Mouse (Mus musculus) liver, postnatal 0 days (tissue): ENCODE results near the gene Syt7.

Experiments
- CTCF ChIP-seq: sonication (generic); IDR thresholded peaks from 2 replicates; pipeline ENCODE4 v1.5.1; 2016; ENCODE audit warnings: antibody characterized with exemption, low read depth
- EP300 ChIP-seq: IDR thresholded peaks from 2 replicates; pipeline ENCODE4 v1.6.1; 2016; ENCODE audit warnings: antibody characterized with exemption, low read depth, mild to moderate bottlenecking

DNA sequence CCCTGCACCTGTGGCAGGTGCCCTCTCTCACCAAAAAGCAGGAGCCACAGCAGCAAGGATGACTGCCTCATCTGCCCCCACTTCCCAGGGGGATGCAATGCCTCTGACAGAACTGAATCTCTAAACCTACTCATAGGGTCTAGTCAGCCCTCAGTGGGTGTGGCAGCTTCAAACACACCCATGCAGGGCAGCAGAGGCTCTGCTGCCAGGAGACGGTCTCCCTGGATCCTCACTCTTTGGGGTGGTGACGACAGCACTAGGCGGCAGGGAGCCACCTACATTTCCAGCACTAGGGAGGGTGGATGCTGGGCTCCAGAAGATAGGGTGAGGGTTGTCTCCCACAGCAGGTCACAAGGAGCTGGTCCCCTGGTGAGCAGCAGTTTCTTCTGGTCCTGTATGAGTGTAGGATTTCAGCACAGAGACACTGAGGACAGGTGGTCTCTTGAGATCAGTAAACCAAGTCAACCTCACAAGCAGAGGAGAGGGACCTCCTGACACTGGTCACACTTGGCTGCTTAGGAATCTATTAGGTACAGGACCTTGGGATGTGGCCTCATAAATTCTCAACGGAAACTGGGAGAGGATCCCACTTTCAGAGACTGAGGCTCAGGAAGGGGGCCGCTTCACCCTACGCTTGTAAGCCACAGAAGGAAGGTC, 26.3 kb upstream of the Syt7 start:
- TF ChIP-seq CTCF = no peak
- no peak for TF ChIP-seq EP300
